Mouse (Mus musculus): ENCODE data around the gene Nipal3.

The Nipal3 gene

DNA sequence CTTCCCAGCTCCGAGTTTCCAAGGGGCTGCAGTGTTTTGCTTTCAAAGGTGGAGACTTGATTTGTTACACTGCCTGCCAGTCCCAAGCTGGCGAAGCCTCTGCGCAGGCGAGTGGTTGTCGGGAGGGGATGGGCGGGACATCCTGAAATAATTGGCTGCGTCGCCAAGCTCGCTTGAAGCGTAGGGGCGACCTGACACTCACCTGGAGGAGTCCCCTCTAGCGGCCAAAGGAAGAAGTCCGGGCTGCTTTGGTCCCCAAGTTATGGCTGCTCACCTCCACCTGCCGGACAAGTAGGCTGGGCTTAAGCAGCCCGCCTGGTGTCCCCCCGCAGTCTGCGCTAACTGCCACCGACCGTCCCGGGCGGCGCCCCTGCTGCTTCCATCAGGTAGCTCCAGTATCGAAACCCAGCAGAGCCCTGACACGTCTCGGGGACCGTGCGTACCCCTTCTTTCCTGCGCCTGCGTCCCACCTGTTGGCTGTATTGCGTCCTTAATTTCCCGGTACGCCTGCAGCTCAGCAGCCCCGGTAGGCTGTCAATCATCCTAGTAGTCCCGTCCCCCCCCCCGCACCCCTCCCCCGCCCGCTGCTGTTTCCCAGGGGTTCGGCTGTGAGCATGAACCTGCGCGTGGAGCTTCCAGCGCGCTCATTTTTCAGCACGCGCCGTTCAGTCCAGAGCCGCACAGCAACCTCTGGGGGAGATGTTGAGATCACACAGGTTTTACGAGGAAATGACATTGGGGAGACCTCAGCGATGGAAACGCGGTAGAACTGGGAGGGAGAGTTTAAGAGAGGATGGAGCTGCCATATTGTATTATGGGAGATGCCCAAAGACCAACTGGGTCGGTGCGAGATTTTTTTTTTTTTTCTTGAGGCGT is at the start of gene Nipal3, which contains the start of gene Stpg1:
Gene Nipal3 (minus strand): TSS at position 518 of the 876 bp plus-strand sequence.
Gene Stpg1 (plus strand): TSS at position 270 of the 876 bp plus-strand sequence.
- DNase-seq (ENCODE audit: low spot score), result peak; percentile 95

- DNase-seq (ENCODE audit: low spot score), result no peak
Measured at GRCm38 (mm10) chr4:135544284-135544683, 49.4 kb upstream of the Nipal3 start.

GRCm38 (mm10) chr4:135540057-135540456 is 45.2 kb upstream of the Nipal3 start:
- no peak for DNase-seq (ENCODE audit: low spot score)

DNA sequence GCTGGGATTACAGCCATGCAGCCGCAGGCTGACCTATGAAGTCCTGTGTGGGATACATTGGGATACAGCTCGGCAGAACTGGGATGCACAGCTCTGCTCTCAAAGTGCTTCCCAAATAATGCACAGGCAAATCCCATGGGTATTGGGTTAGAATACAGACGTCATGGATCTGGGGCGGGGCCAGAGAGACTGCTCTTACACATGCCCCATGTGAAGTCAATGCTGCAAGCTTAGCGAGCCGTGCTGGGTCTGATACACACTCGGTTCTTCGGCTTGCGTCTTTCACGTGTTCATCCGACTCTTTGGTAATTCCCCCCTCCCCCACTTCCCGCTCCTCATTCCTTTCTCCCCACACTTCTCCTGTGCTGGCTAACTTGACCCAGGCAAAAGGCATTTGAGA is 44.2 kb upstream of the Nipal3 start:
- no peak for DNase-seq (ENCODE audit: low spot score)

- no peak for DNase-seq (ENCODE audit: low spot score)
Measured at GRCm38 (mm10) chr4:135535021-135535420, 40.2 kb upstream of the Nipal3 start.

- DNase-seq (ENCODE audit: low spot score), result no peak
Measured at GRCm38 (mm10) chr4:135533001-135533400, 38.2 kb upstream of the Nipal3 start.

- DNase-seq (ENCODE audit: low spot score), result no peak
Measured at GRCm38 (mm10) chr4:135531771-135532613, 37.2 kb upstream of the Nipal3 start.

- DNase-seq (ENCODE audit: low spot score), result no peak
Measured at GRCm38 (mm10) chr4:135531236-135531635, 36.4 kb upstream of the Nipal3 start.

GRCm38 (mm10) chr4:135530270-135530669 is 35.4 kb upstream of the Nipal3 start:
- no peak for DNase-seq (ENCODE audit: low spot score)

- DNase-seq (ENCODE audit: low spot score), result no peak
Measured at GRCm38 (mm10) chr4:135526039-135526710, 31.3 kb upstream of the Nipal3 start.

DNA sequence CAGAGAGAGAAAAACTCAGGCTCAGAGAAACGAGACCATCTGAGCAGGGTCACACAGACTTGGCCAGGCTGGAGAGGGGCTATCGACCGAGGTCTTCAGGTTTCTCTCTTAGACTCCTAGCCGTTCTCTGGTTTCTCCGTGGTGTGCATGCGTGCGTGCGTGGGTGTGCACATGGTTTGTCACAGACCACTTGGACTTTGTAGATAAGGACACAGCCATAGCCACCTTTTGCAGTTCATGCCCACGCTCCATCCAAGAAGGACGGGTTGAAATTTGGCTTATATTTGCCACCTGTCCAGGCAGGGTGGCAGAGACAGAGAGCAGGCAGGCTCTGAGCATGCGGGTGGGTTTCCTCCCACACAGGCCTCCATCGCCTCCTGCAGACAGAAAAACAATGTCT is 30.2 kb upstream of the Nipal3 start:
- no peak for DNase-seq (ENCODE audit: low spot score)

GRCm38 (mm10) chr4:135523939-135524338 is 29.1 kb upstream of the Nipal3 start:
- no peak for DNase-seq (ENCODE audit: low spot score)

DNA sequence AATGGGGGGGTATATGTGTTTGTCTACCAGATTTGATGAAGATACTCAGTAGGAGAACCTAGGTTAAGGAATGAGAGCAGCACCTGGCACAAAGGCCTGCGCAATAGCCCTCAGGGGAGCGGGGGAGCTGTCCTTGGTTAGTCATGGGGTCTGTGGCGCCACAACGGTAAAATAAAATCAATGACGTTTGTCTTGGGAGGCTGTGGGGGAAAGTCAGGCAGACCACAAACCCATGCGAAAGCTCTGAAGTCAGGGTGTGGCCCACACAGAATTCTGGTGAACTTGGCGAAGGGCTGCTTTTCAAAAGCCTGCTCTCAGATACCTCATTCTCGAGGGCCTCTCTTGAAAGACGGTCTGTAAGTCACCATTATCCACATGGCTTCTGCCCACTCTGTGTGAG is 25.6 kb upstream of the Nipal3 start:
- DNase-seq (ENCODE audit: low spot score), result no peak

- DNase-seq (ENCODE audit: low spot score), result no peak
Measured at GRCm38 (mm10) chr4:135518135-135518534, 23.3 kb upstream of the Nipal3 start.

DNA sequence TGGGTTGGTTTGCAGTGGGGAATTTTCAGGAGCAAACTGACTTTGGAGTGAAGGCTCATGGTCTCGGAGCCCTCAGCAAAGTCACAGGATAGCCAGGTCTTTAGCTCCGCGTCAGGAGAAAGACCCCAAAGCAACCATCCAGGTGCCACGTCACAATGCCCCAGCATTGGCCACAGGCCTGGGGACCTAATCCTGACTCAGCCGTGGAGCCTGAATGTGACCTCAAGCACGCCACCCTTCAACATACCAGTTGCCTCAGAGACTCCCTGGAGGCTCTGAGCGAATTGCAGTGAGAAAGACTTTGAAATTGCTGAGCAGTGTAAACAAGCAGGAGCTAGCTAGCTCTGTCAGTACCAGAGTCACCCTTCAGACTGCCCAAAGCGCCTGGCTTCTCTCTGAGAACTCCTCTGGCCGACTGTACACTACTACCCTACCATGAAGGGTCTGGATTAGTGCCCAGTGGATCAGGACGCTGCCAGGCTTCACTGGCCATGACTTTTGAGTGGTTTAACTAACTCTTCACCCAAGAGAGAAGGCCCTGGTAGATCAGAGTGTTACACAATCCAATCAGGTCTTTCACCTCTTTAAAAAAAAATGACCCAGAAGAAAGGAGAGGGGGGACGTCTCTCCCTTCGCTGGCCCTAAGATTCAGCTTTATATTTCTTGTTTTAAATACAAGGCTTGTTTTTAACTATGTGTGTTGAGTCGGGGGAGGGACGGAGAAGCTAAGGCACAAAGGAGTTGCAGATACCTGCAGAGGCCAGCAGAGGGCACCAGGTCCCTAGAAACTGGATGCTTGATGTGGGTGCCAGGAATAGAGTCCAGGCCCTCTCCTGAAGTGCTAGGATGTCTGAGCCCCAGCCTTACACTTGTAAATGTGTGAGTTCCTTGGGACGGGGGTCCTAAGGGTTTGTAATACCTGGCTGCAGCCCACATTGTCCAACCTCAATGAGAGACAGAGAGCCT is 21.8 kb upstream of the Nipal3 start:
- peak; percentile 61 for DNase-seq (ENCODE audit: low spot score)

- DNase-seq (ENCODE audit: low spot score), result peak; percentile 19
Measured at GRCm38 (mm10) chr4:135514925-135515324, 20.1 kb upstream of the Nipal3 start.

DNA sequence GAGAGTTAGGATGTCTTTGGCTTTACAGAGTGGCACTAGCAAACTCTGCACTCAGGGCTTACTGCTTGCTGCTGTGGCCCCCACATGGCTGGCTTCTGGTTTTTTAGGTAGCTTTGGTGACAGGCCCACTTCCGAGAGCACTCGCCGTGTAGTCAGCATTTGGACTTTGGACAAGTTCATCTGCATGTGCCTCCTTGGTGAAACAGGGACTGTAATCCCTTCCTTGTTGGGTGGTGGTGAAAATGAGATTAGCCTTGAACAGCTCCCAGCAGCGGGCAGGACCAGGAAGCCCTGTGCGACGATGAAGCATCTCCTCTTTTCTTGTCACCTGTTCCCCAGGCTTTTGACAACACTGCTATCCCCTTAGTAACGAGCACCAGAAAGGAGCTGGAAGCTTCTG is 19.0 kb upstream of the Nipal3 start:
- no peak for DNase-seq (ENCODE audit: low spot score)

GRCm38 (mm10) chr4:135509515-135509914 is 14.7 kb upstream of the Nipal3 start:
- no peak for DNase-seq (ENCODE audit: low spot score)

GRCm38 (mm10) chr4:135508419-135509039 is 13.7 kb upstream of the Nipal3 start:
- DNase-seq (ENCODE audit: low spot score), result peak; percentile 64

DNA sequence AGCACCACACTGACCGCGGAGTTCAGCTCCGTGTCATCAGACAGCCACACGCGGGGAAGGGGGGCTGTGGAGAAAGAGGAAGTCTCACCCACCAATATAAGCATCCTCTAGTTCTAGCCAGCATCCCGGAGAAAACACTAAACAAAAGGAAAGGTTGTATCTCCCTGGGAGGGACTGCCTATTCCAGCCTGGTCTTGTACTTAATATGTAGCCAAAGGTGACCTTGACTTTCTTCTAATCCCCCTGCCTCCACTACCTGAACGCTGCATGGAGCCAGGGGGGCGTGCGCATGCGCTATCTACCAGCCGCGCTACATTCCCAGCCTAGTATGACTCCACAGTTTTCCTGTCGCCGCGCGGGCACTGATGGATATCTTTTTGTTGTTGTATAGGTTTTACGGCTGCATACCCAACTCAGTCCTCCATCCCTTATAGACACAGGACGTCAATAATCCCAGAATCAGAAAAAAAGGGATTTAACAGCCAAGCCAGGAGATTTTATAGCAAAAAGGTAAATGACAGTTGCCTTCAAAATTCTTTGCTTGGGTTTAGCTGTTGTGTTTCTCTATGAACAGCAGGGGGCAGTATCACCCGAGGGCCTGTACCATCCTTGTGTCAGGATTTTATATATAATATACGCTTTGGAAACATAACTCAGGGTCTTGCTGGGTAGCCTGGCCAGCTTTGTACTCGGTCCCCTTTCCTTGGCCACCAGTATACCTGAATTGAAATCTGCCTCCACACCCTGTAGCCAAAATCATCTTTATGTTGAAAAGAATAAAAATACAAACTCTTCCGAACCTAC is 12.9 kb upstream of the Nipal3 start:
- DNase-seq (ENCODE audit: low spot score), result peak; percentile 46

Data from yolk sac, embryonic 10.5 days (tissue).